Mouse (Mus musculus) urinary bladder, postnatal 4 days (tissue): Measurements from ENCODE around the gene Xpr1.

Experiments
- DNase-seq, 2 experiments: peaks; one replicate each; pipeline ENCODE4 v3.0.0; 2021 to 2022; ENCODE audit warnings: low spot score in 2 of 2

Gene Xpr1

DNA sequence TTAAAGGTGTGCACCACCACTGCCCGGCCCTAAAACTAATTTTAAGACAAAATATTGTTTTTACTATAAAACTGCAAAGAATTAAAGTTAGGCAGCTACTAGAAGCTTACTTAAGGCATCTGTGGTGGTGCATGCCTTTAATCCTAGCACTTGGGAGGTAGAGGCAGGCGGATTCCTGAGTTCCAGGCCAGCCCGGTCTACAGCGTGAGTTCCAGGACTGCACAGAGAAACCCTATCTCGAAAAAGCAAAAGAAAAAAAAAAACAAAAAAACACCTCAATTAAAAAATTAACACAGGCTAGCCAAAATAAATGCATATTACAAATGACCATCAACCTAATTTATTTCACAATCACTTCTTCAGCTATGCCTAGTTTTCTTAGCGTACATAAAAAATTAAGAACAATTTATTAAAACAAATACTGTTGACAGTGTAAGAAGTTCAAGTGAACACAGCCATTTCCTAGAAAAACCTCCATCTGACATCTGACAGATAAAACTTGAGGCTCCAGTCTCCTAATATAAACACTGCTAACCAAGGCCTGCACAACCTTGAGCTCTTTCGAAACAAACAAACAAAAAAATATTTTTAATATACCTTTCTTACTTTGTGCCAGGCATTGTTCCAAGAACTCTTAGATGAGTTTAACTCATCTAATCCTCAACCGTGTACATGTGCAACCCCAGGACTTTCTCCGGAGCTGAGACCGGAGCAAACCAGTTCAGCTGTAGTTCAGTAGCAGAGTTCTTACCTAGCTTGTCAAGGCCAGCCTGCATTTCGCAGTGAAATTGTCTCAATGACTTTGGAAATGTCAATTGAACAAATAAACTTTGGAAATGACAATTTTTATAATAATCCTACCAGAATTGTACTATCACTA is 9.3 kb downstream of the Xpr1 start:
- no peak for DNase-seq

DNA sequence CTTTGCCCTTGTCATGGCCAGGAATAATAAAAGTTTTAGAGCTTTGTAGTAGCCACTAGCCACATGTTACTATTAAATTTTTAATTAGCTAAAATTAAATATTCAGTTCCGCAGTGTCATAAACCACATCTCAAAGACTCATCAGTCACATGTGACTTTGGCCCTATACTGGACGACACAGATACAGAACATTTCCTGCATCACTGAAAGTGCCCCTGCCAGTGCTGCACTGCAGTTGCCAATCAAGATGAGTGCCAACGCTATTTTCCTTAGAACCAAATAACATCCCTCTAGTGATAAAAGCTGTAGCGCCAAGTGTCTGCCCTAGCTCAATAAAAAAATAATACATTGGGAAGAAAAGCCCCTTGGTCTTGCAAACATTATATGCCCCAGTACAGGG is 17.2 kb downstream of the Xpr1 start:
- DNase-seq: no peak

DNA sequence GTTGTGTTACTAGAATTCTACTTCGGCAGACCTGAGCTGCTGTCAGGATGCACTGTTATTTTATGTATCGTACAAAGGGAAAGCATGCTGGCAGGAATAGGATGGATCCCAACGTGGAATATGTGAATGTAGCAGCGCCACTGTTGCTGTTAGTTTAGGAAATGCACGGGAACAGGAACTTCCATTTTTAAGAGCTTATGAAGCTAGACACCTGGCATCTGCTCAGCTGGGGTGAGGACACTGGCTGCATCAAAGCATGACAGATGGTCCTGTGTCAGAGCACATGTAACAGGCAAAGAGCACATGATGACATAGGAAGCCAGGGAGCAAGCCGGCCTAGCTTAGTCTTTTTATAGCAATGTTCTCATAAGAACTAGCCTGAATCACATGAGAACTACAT is 22.4 kb downstream of the Xpr1 start:
- DNase-seq: no peak

DNA sequence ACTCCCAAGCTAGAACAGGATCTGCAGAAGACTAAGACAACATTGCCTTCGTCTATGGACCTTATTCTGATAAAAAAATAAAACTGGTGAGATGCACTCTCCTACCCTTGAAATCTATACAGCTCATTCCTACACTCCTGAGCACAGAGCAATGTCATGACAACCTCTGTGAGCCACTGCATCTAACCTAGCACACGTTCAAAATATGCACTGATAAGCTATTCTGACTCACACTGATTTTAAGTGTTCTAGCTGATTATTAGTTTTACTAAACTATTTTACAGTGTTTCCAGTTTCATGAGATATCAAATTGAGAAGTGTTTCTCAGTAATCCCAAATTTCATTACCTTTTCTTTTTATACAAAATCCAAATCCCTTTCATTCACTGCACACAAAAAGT is 23.2 kb downstream of the Xpr1 start:
- DNase-seq: no peak

DNA sequence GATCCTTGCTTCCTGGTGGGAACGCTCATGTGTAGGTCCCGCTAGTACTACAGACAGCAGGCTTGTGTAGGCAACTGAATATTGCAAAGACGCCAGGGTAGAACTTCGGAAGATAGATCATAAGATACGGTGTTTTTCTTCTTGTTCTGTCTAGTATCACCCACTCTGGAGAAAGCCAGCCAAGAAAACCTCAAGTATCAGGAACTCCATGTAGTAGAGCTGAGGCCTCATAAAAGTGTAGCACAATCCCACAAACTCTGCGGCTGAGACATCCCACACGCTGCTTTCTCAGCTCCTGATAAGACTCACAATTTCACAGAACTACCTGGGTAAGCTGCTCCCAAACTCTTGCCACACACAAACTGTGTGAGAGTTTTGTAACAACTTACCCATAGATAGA is 24.4 kb downstream of the Xpr1 start:
- DNase-seq: no peak

DNA sequence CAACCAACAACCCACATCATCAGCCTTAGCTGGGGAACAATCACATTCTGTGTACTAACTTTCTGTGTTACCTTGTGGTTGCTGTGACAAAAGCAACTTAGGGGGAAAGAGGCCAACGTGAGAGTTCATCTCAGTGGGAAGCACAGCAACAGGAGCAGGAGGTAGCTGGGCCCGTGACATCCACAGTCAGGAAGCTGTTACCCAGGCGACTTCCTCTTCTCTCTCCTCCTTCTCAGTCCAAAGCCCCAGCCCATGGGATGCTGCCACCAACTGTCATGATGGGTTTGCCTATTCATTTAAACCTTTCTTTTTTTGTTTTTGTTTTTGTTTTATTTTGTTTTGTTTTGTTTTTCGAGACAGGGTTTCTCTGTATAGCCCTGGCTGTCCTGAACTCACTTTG is 25.7 kb downstream of the Xpr1 start:
- no peak for DNase-seq

DNA sequence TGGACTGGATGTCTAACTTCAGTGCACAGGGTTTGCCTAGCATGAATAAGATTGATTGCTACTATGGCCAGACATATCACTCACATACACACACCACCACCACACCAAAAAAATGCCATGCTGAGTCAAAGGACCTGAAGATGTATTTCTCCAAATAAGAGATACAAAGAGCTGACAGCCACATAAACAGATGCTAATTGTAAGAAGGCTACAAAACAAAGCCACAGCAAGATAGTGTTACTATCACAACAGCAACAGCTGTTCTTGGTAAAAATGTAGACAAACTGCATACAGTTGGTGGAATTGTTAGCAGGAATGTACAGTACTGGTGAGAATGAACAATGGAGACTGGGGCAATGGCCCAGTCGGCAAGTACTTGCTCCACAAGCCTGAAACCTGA is 28.8 kb downstream of the Xpr1 start:
- no peak for DNase-seq

DNA sequence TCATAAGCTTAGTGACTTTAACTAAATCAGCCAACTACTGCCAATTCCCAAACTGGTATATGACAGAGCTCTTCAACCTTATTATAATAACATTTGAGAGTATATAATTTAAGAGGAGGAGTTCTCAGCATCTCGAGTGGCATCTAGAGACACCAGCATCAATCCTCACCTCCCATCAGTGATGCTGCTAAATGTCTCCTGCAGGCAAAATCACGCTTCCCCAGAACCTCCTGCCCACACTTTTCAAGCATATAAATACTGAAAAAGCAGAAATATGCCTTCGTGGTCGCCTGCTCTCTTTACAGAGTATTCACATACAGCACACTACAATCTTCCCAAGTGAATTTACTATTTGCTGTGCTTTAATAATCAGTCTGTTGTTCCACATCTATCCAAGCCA is 30.7 kb downstream of the Xpr1 start:
- no peak for DNase-seq

DNA sequence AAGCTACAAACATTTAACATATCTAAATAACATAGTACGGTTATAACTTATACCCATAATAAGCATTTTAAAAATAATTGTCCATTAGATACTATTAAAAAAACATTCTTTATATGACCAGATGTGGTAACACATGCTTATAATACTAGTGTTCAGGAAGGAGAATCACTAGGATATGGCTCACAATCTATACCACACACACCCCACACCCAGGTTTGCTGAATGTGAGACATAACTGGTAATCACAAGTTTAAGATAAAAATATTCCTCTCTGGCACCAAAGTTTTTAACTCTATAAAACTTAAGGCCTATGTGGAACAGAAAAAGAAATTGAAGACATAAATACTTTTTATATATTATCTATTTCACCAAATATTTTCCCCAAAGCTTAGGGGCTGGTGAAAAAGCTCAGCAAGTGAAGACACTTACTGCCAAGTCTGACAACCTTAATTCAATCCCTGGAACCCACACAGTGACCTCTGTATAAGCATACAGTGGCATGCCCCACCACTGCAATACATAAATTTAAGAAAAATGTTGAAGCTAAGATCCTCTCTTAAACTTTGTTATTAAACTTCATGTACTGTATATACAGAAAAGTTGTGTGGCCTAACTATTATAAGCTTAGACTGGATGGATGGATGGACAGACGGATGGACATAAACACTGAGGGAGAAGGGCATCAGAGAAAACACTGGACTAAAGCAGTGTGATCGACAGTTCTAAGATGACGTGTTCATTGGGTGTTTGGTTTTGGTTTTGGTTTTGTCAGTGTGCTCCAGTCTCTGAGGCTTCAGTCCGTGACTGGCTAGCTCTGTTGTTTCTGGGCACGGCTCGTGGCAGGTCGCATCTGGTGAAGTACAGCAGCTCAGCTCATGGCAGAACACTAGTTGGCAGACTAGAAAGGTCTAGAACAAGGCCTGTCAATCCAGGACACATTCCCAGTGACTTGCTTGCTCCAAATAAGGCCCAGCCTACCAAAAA is 33.6 kb downstream of the Xpr1 start:
- no peak for DNase-seq

DNA sequence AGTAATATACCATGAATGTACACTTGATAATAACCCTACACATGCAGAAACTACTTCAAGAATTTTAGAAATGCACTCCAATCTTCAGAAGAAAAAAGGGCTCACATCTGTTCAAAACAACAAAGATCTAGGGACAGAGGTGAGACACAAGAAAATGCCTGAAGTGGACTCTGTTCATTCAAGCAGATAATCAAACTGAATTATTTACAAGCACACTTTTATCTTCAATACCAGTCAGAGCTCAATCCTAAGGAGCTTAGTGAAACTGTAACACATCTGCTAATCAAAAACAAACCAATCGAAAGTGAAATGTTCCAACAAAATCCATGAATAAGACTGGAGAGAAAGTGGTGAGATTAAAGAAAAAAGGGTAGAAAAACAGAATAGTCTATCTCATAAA is 35.3 kb downstream of the Xpr1 start:
- no peak for DNase-seq

DNA sequence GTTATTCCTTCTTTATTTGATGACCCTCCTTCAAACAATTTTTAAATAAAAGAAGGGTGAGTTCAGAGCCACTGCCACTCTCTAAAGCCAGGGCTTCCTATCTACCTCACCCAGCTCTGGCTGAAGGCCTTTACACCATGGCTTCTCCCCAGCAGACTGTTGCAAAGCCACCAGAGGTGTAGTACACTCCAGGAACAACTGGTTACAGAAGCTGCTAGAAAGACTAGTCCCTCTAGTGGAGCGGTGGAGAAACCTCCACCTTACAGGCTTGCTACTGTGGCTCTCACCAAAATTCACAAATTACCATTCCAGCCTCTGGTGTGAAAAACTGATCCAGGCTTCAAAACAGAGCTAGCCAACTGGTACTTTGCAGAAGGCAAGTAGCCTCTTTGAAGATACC is 37.9 kb downstream of the Xpr1 start:
- DNase-seq: no peak

DNA sequence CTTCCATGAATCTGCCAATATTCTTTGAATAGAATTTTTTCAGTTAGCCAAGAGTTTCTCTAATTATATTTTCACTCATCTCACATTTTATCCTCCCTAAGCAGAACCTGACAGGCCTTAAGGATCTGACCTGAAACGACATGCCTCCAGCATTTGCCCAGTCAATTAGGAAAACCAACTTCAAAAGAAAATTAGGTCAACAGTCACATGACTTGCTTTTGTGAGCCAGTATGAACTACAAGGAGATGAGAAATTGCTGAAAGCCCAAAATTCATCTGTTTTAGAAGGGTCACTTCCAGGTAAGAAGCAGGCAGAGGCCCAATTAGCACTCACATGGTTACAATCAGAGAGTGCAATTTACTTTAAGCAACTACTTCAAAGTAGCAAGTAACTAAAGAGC is 44.4 kb downstream of the Xpr1 start:
- no peak for DNase-seq

DNA sequence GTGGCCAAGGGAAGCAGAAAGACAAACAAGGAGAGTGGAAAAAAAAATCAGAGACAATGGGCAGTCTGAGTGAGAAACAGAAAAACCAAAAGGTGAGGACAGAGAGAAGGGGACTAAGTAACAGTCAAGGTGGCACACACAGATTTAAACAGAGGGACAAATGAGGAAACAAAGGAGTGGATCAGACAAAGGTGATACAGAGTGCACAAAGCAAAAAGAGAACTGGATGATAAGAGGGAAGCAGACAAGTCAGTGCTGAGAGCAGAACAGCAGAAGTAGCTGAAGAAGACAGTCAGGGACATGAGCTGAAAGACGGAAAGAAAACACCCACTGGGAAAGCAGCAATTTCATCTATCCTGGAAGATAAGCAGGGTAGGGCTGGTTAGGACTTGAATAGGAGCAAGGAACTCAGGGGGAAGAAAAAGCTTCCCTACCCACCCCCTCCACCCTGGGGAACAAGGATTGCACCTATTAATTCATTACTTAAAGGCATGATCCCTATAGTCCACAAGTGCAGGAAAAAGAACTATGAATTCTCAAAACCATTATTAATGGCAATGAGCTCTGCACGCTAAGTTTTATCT is 47.0 kb downstream of the Xpr1 start:
- no peak for DNase-seq

DNA sequence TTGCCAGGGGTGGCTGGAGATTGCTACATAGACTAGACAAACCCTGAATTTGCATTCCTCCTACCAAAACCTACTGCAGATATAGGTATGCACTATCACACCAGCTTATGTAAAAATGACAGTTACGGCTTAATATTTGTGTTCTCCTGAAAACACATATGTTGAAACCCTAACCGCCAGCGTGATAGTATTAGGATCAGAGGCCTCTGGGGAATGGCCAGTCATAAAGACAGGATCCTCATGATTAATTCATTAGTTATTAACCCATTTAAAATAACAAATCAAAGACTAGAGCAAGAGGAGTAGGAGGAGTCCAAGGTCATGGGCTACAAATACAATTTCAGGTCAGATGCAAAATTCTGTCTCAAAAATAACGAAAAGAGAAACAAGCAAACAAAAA is 50.8 kb downstream of the Xpr1 start:
- no peak for DNase-seq

DNA sequence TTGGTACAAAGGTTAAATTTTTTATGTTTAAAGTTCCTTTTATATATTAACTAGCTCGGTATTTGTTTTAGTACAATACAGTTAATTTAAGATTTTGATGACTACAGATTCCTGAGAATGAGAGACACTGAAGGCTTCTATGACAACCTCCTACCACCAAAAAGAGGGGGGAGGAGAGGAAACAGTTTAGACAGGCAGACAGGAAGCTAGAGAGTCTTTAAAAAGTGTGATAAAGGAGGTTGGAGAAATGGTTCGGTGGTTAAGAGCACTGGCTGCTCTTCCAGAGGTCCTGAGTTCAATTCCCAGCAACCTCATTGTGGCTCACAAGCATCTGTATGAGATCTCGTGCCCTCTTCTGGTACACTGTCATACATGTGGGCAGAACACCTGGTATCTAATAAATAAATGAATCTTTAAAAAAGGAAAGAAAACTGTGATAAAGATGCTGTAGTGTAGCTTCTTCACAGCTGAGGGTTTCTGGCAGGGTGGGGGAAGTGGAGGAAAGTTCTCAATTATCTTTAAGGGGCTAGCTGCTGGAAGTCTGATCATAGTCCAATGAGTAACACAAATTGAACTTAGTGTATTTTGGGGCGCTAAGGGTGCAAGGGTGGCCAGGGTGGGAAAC is 55.6 kb downstream of the Xpr1 start:
- DNase-seq: no peak

DNA sequence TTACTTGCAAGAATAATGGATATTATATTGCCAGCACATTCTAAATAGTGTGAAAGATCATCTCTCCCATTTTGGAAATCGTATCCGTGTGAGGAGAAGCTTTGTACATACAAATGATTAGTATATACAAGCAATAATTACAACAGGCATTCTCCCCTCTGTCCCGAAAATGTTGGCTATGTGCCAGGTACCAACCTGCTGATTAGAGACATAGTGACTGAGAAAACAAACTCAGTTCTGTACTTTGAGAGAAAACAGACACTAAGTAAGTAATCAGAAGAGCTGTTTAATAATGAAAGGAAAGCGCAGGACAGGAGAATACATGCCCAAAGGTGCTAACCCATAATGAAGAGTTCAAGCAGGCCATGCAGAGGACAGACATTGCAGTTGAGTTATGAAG is 64.1 kb downstream of the Xpr1 start:
- no peak for DNase-seq

DNA sequence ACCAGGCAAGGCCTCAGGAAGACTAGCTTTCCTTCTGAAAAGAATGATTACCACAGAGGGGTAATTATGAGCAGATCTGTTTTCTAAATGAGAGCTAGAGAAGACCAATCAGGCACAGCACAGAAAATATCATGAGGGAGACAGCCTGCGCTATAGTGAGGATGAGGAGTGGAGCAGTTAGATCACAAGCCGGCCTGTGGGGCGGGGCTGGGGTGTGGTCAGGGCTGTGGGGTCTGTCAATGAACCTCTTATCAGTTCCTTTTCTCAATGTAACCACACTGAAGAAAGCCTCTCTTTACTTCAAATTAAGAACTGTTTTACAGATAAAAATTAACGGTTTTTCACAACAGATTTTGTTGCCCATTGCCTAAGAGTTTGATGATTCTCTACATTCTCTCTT is 65.7 kb downstream of the Xpr1 start:
- DNase-seq: no peak

DNA sequence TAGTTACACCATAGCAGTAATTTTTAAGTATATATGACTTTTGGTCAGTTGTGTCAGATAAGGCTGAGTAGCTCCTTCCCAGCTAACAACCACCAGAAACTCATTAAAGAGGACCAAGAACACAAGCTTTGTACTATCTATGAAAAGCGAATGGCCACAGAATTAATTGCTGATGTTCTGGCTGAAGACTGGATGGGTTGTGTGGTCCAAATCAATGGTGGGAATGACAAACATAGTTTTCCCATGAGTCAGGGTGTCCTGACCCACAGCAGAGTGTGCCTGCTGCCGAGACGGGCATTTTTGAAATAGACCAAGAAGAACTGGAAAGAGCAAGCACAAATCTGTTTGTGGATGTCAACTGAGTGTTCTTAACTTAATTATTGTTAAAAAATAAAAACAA is 68.7 kb downstream of the Xpr1 start:
- DNase-seq: no peak

DNA sequence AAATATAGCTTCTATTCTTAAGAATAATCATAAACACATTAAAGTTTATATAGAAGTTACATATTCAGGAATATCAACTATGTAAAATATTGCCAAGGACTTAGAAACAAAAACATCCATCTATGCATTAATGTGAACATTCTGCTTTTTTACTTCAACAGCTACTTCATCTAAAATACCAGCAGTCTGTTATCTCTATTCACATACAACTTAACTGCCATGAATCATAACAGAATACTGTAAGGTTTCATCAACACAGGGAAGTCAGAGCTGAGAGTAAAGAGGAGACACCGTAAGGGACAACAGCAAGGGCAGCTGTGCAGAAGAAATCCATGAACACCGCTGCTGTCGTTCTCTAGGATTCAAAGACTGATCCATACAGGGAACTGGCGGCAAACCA is 69.9 kb downstream of the Xpr1 start:
- DNase-seq: no peak

DNA sequence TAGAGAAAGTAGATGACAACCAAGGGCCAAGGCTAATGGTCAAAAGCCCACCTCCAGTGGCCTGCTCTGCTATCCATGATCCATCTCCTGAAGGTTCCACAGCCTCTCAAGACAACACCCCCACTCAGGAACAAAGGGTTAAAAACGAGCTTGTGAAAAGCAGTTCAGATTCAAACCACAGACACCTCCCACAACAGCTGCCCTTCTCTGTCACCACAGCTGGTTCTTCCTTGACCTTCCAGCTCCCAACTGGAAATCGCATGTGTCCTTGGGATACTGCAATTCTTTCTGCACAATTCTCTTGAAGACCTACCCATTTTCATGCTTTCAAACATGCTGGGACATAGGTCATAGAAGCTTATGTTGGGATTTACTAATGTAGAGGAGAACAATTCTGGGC is 73.2 kb downstream of the Xpr1 start:
- DNase-seq: no peak

DNA sequence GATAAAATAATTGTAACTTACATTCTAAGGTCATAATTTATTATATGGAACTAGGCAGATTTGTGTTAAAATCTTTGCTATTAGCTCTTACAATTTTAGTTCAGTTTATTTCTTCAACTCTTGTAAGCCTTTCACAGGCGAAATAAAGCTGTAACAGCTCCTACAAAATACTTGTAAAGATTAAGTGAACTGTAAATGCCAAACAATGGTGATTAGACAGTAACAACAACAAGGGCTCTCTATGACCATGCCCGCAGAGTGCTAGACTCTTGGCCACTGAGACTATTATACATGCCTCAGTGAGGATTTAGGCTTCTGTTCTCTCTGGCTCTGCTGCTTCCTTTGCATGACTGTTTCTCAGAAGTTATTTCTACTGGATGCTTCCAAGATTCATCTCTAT is 77.6 kb downstream of the Xpr1 start:
- DNase-seq: no peak

DNA sequence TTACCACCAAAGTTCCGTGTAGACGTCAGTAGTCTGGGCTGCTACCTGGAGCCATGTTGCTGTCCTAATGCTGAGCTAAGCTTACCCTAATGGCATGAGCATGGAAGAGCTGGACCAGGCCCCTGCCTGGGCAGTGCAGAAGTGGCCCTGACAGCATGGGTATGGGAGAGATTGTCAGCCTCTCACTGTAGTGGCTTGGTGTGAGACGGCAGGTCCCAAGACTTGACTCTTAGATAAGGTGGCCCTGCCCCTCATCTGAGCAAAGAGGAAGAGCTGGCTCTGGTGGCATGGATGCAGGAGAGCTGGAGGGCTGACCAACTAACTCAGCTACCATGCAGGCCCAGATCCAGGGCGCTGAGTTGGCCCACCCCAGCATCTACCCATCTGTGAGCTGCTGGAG is 79.9 kb downstream of the Xpr1 start:
- no peak for DNase-seq
